Mouse (Mus musculus) lung, postnatal 0 days (tissue): Measurements from ENCODE around the gene Cst13. TPM values are rescaled to one million over a fixed set of nuclear protein-coding genes. Genes with fewer than 3 reads are reported as not detected.
"Not testable (repeated sequence)": the region's sequence is repeated elsewhere in the genome, so short reads cannot be mapped to it uniquely, and the experiment has no call there.

ENCODE experiments used
- ATAC-seq: fragments of 200-750 bp; cut with Nextera tagmentation; 2 replicates; pipeline ENCODE4 v1.8.0; 2017; ENCODE audit warnings: moderate library complexity
- DNase-seq: peaks from one replicate; pipeline ENCODE4 v3.0.0-alpha.2; 2016; ENCODE audit warnings: low spot score
- H3K27ac ChIP-seq: fragments of 300-500 bp; sonication (generic); 2 replicates; pipeline ENCODE4 v1.5.1; 2014; ENCODE audit warnings: antibody characterized with exemption, mild to moderate bottlenecking, low read length, mixed read lengths
- H3K27me3 ChIP-seq: fragments of 300-500 bp; sonication (generic); replicated peaks from 2 replicates; pipeline ENCODE4 v1.6.1; 2014; ENCODE audit warnings: low read length, mixed read lengths; ENCODE audit not compliant: insufficient read depth
- H3K36me3 ChIP-seq: fragments of 300-500 bp; sonication (generic); 2 replicates; pipeline ENCODE4 v1.6.1; 2014; ENCODE audit warnings: low read length, mixed read lengths; ENCODE audit not compliant: insufficient read depth
- H3K4me1 ChIP-seq: fragments of 300-500 bp; sonication (generic); 2 replicates; pipeline ENCODE4 v1.6.1; 2014; ENCODE audit warnings: antibody characterized with exemption, low read depth, low read length, mixed read lengths; ENCODE audit not compliant: insufficient read depth
- H3K4me2 ChIP-seq: fragments of 300-500 bp; sonication (generic); replicated peaks from 2 replicates; pipeline ENCODE4 v1.6.1; 2014; ENCODE audit warnings: low read depth, mild to moderate bottlenecking, low read length, moderate library complexity, mixed read lengths
- H3K4me3 ChIP-seq: fragments of 300-500 bp; sonication (generic); 2 replicates; pipeline ENCODE4 v1.5.1; 2014; ENCODE audit warnings: low read depth, low read length
- H3K9ac ChIP-seq: fragments of 300-500 bp; sonication (generic); replicated peaks from 2 replicates; pipeline ENCODE4 v1.6.1; 2014; ENCODE audit warnings: low read depth, mild to moderate bottlenecking
- H3K9me3 ChIP-seq: fragments of 300-500 bp; sonication (generic); 2 replicates; pipeline ENCODE4 v1.6.1; 2016; ENCODE audit warnings: low read length, mixed read lengths
- CTCF ChIP-seq: IDR thresholded peaks from 2 replicates; pipeline ENCODE4 v1.5.1; 2016; ENCODE audit warnings: antibody characterized with exemption, mild to moderate bottlenecking
- EP300 ChIP-seq: IDR thresholded peaks from 2 replicates; pipeline ENCODE4 v1.6.1; 2016; ENCODE audit warnings: antibody characterized with exemption, mild to moderate bottlenecking, control low read depth
- WGBS: fragments of 180-500 bp; shearing (Covaris S2); extraction: QIAGEN DNeasy Blood & Tissue Kit; methylation state at CpG from one replicate; pipeline ENCODE4 v1.1.7; 2014; 5-methylcytosine and 5-hydroxymethylcytosine counted together
- polyA plus RNA-seq: library from polyadenylated mRNA; unstranded; fragments of >200 nt; fragmentation: Nextera tagmentation; extraction: Ambion mirVana; gene quantifications from 2 replicates; pipeline ENCODE4 v1.2.1, GENCODE M21; 2015

The Cst13 gene
- polyA plus RNA-seq = not detected in 2 replicates

DNA sequence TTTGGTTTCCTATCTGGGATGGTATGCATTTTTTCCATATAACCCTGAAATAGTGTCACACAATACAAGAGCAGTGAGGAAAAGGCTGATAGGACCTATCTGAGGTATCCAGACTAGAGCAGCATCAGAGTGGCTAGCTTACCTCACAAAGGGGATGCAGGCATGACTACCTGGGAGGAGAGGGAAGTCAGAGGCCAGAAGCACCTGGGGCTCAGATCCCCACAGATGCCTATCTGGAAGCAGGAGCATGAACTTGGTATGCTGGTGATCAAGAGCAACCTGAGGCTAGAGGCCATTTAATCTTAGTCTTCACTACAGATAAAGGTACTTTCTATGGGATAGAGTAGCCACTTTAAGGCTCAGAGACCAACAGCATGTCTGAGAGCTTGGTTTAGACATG lies at the start of gene Cst13:
Cst13 (plus strand) TSS at position 173 of the 400 bp plus-strand sequence.
- Histone ChIP-seq H3K9me3 (no peaks in the 10 kb centered on the region), H3K27me3 (no peaks in the 10 kb centered on the region), H3K4me3 (no peak within 1 kb of the TSS), H3K36me3 (no peaks in the 10 kb centered on the region), H3K4me2 (no peak within 1 kb of the TSS), H3K9ac (no peak within 1 kb of the TSS), H3K27ac (no peak within 1 kb of the TSS), H3K4me1 (no peaks in the 10 kb centered on the region)
- TF ChIP-seq EP300 (no peak), CTCF (no peak)
- no peak for DNase-seq
- no peak for ATAC-seq

- not testable (repeated sequence) for H3K27me3 ChIP-seq, DNase-seq, H3K9ac ChIP-seq, H3K36me3 ChIP-seq, H3K4me3 ChIP-seq, H3K9me3 ChIP-seq, H3K4me1 ChIP-seq, ATAC-seq, H3K27ac ChIP-seq, H3K4me2 ChIP-seq
- WGBS = 76% methylated on average over 4 of the region's 4 CpGs
Observed at GRCm38 (mm10) chr2:148771397-148771796, 48.5 kb upstream of the Cst13 start, which contains the start of gene Cst11. Cst11 (minus strand) TSS chr2:148771497.

DNA sequence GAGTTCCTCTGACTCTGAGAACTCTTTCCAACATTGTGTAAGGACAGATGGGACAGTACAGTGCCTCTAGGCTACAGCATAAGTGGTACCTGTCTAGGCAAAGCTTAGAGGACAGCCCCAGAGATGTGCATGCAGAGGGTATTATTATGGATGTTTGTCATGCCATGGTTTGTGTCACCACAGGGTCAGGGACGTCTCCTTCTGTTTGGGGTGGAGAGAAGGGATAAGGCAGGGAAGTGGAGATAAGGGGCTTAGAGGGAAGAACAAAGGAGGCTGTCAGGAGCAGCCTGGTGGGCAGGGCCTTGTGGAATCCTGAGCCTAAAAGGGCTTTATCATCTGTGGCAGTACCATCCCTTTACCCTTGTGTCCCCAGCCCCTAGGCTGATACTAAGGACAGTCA lies 38.2 kb upstream of the Cst13 start, which contains the start of gene 8030411F24Rik:
8030411F24Rik (plus strand) TSS at position 301 of the 400 bp plus-strand sequence.
- Histone ChIP-seq H3K4me3 (no peak within 1 kb of the TSS), H3K36me3 (no peaks in the 10 kb centered on the region), H3K4me1 (no peaks in the 10 kb centered on the region), H3K27ac (no peak within 1 kb of the TSS), H3K4me2 (no peak within 1 kb of the TSS), H3K9ac (no peak within 1 kb of the TSS), H3K9me3 (no peaks in the 10 kb centered on the region), H3K27me3 (no peaks in the 10 kb centered on the region)
- TF ChIP-seq CTCF = no peak
- TF ChIP-seq EP300 = no peak
- ATAC-seq = no peak
- DNase-seq = no peak
- WGBS = 4% methylated on average over 1 of the region's 1 CpGs

- H3K27me3 ChIP-seq = no peaks in the 10 kb centered on the region
- WGBS = 91% methylated on average over 6 of the region's 6 CpGs
- H3K4me2 ChIP-seq = no peak within 1 kb of the TSS
- ATAC-seq (no peak), DNase-seq (no peak)
- H3K36me3 ChIP-seq = no peaks in the 10 kb centered on the region
- H3K4me3 ChIP-seq = no peak within 1 kb of the TSS
- no peaks in the 10 kb centered on the region for H3K9me3 ChIP-seq
- H3K27ac ChIP-seq = no peak within 1 kb of the TSS
- TF ChIP-seq EP300 (no peak), CTCF (no peak)
- H3K4me1 ChIP-seq = no peaks in the 10 kb centered on the region
- H3K9ac ChIP-seq = no peak within 1 kb of the TSS
Observed at GRCm38 (mm10) chr2:148789142-148789541, 30.7 kb upstream of the Cst13 start, which contains the start of gene Cst12. Cst12 (plus strand) TSS chr2:148789361.

DNA sequence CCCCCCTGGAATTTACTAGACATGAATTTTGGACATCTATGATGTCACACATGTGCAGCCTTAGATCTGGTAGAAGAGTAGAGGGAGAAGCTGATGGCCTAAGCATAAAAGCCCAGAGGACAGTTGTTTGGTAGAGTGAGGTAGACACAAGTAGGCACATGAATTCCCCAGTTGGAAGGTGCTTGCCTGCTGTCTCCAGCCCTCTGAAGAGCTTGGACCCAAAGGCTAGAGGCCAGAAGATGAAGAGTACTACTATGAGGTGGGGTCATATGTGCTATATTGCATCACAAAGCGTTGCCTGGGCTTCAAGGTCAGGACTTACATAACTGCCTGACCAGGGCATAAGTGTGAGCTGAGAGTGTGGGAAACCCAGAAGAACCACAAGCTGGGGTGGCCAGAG lies 21.4 kb upstream of the Cst13 start, which contains the start of gene Cst8:
Cst8 (plus strand) TSS at position 301 of the 400 bp plus-strand sequence.
- 68% methylated on average over 1 of the region's 1 CpGs for WGBS
- H3K9ac ChIP-seq = no peak within 1 kb of the TSS
- H3K27me3 ChIP-seq = no peaks in the 10 kb centered on the region
- H3K4me1 ChIP-seq = no peaks in the 10 kb centered on the region
- ATAC-seq = 0 out of 2 replicates have a peak, but pooled peaks have one; percentile 16
- H3K36me3 ChIP-seq = no peaks in the 10 kb centered on the region
- H3K4me2 ChIP-seq = no peak within 1 kb of the TSS
- no peak within 1 kb of the TSS for H3K4me3 ChIP-seq
- TF ChIP-seq CTCF = no peak
- no peak for TF ChIP-seq EP300
- no peaks in the 10 kb centered on the region for H3K9me3 ChIP-seq
- H3K27ac ChIP-seq = no peak within 1 kb of the TSS
- no peak for DNase-seq

DNA sequence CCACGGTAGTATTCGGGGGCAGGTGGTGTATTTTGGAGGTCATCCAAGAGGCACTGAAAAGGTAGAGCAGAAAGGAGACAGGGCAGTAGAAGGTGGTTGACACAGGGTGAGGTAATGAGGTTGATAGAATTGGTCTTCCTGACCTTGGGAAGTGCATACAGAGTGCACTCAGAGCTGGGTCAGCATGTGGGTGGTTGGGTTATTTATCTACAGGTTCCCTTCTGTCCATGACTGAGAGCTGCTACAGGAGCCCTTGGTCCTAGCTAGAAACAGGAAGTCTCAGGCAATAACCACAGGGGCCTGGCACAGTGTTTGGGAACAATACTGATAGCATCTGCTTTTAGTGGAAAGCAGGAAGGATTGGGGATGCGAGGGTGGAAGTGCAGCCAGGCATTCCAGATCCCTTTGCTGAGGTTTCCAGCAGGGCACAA lies 18.4 kb upstream of the Cst13 start:
- H3K27ac ChIP-seq = no peak overlapping the region
- H3K9me3 ChIP-seq = no peaks in the 10 kb centered on the region
- ATAC-seq (no peak), DNase-seq (no peak)
- no peaks in the 10 kb centered on the region for H3K4me1 ChIP-seq
- no peak overlapping the region for H3K9ac ChIP-seq
- H3K27me3 ChIP-seq = no peaks in the 10 kb centered on the region
- no peak overlapping the region for H3K4me2 ChIP-seq
- H3K36me3 ChIP-seq = no peaks in the 10 kb centered on the region
- H3K4me3 ChIP-seq = no peak overlapping the region
- WGBS = 37% methylated on average over 3 of the region's 3 CpGs
- TF ChIP-seq EP300 = no peak
- TF ChIP-seq CTCF = no peak

DNA sequence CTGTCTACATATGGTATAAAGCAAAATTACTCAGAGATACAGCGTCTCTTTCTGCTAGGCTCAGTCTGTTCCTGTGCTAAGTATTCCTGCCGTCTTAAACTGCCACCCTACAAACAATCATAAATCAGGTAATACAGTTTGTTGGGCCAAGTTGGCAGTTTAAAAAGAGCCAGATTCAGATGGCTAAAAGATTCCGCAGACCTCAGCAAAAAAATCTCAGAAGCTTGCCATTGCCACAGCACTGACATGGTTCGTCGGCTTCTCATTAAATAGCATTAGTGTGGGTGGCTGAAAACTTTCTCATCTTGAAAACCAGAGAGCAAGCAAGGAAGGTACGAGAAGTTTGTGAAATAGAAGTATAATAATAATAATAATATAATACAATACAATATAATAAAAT lies 13.2 kb upstream of the Cst13 start:
- no peak overlapping the region for H3K9ac ChIP-seq
- H3K36me3 ChIP-seq = no peaks in the 10 kb centered on the region
- no peak overlapping the region for H3K27ac ChIP-seq
- H3K4me2 ChIP-seq = no peak overlapping the region
- no peaks in the 10 kb centered on the region for H3K4me1 ChIP-seq
- ATAC-seq (no peak), DNase-seq (no peak)
- no peak overlapping the region for H3K4me3 ChIP-seq
- 71% methylated on average over 6 of the region's 6 CpGs for WGBS
- no peaks in the 10 kb centered on the region for H3K27me3 ChIP-seq
- H3K9me3 ChIP-seq = no peaks in the 10 kb centered on the region
- TF ChIP-seq EP300 (no peak), CTCF (no peak)
